Mouse (Mus musculus): ENCODE results near the gene Tmem161b.

DNA sequence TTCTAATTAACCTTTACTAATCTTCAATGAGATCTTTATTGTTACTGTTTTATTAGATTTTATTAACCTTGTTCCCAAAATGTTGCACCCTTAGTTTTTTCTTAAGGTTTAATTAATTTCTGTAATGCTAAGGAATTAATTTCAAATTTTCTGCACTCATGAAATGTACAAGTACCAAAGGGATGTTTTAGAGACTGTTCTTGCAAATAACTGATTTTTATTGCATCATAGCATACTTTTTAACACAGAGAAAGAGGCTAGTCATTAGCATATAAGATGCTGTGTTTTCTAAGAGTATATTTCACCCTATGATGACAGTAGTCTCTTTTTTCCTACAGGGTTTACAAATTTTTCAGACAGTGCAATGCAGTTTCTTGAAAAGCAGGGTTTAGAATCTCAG is 60.9 kb downstream of the Tmem161b start:
- TF ChIP-seq CTCF (IDR thresholded peaks at IDR 0.05; ENCODE audit: low read depth, low read length) (no peak), GATA1 (IDR thresholded peaks at IDR 0.05; ENCODE audit: borderline replicate concordance, low read length) (no peak), POLR2AphosphoS5 (IDR thresholded peaks at IDR 0.05; ENCODE audit: insufficient replicate concordance, low read depth, low read length) (no peak)
